Mouse (Mus musculus): ENCODE measurements around the gene Hunk. TPM values are rescaled to one million over a fixed set of nuclear protein-coding genes. Genes with fewer than 3 reads are reported as not detected.

Hunk gene
- total RNA-seq (2015) (not detected in 2 replicates), total RNA-seq (2017) (0.04 TPM in 1 of 2 replicates, not detected in the other)

- no peak for ATAC-seq (ENCODE audit: poor library complexity, severe bottlenecking)
Observed at GRCm38 (mm10) chr16:90385688-90386513, at the start of gene Hunk. TSS of gene Hunk (plus strand) at chr16:90386013.

DNA sequence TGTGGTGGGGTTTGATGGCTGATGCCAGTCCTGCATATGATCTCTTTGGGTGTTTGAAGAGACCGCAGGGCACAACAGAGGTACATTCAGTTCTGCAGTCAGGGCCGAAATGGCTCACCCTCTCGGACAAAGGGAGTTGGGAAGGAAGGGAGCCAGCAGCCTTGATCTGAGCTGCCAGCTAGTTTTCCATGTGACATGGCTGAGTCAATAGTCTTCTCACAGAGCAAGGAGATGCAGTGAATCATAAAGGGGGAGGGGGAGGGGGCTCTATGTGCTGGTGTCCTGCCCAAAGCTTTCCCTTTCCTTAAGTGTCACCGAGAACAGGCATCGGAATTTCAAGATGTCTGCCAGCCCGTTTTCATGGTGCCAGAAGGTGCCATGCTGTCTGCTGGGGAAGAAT lies 46.8 kb upstream of the Hunk start:
- ATAC-seq (ENCODE audit: poor library complexity, severe bottlenecking), result no peak

- no peak for ATAC-seq (ENCODE audit: poor library complexity, severe bottlenecking)
Observed at GRCm38 (mm10) chr16:90341086-90341485, 44.7 kb upstream of the Hunk start.

- peak; percentile 82 for ATAC-seq (ENCODE audit: poor library complexity, severe bottlenecking)
Observed at GRCm38 (mm10) chr16:90349700-90350548, 35.9 kb upstream of the Hunk start.

- no peak for ATAC-seq (ENCODE audit: poor library complexity, severe bottlenecking)
Observed at GRCm38 (mm10) chr16:90351726-90352125, 34.1 kb upstream of the Hunk start.

DNA sequence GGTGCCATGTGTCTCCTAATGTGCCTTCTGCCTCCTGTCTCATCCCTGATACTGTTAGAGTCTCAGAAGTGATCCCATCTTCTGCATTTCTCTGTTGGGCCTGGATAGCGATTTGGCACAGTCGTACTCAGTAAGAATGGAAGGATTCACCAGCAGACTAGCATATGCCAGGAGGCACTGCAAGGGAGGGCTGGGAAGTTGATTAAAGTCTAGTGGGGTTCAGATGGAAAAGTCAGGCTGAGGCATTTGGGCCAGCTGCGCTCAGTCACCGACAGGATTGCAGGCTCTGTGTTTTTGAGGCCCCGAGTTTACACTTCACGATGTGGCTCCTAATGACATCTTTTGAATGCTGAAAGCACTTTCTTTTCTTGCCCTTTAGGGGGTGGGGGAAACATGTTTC lies 33.1 kb upstream of the Hunk start:
- no peak for ATAC-seq (ENCODE audit: poor library complexity, severe bottlenecking)

- ATAC-seq (ENCODE audit: poor library complexity, severe bottlenecking), result no peak
Observed at GRCm38 (mm10) chr16:90353156-90353555, 32.7 kb upstream of the Hunk start.

- no peak for ATAC-seq (ENCODE audit: poor library complexity, severe bottlenecking)
Observed at GRCm38 (mm10) chr16:90359329-90359728, 26.5 kb upstream of the Hunk start.

DNA sequence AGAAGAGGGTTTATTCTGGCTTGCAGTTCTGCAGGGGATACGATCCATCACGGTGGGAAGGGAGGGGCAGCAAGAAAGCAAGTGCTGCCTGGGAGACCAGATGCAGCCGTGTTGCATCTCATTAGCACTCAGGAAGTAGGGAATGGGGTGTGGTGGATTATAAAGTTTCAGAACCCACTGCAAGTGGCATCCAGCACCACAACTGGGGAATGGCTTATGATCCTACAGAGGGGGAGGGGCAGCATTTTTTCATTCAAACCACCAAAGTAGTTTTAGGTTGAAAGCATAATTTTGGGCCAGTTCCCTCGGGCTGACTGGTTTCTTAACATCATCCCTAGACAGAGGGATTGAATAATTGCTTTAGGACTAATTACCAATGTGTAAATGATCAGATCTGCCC lies 26.1 kb upstream of the Hunk start:
- ATAC-seq (ENCODE audit: poor library complexity, severe bottlenecking), result no peak

- no peak for ATAC-seq (ENCODE audit: poor library complexity, severe bottlenecking)
Observed at GRCm38 (mm10) chr16:90360327-90360726, 25.5 kb upstream of the Hunk start.

DNA sequence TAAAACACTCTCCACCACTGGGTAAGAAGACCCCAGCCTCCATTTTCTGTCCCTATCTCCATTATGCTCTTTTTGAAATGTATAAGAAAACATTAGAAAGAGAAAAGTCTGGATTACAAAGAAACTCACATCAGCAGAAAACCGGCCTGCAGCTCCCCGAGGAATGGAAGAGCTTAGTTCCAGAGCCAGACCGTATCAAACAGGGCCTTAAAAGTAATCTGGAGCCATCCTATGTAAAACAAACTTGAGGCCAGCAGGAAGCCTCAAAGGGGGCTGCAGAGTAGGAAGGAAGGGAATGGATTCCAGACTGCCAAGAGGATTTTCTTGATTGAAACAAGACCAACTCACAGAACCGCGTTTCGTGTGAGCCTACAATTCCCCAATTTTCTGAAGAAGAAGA lies 22.9 kb upstream of the Hunk start:
- no peak for ATAC-seq (ENCODE audit: poor library complexity, severe bottlenecking)

- peak; percentile 86 for ATAC-seq (ENCODE audit: poor library complexity, severe bottlenecking)
Observed at GRCm38 (mm10) chr16:90379897-90380296, 5.9 kb upstream of the Hunk start.

DNA sequence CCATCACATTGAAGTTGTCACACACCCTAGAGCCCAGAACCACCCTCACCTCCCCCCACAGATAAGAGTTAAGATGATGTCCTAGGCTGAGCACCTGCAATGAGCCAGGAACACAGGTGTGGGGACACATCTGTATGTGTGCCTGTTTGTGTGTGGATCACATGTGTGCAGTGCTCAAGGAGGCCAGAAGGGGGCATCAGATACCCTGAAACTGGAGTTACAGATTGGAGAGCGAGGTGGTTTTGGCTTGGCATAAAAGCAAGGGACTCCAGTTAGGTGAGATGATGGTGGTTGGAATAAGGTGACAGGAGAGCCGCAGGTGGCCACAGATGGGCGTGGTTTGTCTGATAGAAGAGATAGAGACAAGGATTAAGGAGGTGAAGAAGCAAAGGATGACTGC lies 4.2 kb upstream of the Hunk start:
- no peak for ATAC-seq (ENCODE audit: poor library complexity, severe bottlenecking)

DNA sequence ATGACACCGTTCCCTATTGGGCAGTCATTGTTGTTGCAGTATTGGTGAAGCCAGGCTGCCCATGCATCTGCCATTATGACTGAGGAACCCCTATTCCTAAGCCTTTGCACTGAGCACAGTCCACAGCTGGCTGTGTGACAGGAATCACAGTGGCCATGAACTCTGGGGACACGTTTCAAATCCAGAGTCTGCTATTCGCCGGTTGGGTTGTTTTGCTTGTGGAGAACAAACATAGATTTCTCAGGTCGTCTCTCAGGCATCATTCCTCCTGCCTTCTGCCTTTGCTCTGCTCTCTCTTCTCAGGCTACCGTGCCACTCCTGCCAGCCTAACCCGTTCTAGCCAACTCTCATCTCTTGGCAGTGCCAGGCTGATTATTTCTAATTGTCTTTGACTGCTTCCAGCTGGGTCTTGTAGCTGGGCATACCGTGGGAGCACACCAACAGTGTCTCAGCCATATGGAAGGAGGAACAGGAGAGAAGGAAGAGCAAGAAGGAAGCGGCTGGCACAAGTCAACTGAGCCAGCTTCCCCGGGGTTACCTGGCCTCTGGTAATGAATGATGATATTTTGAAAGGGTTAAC lies 3.0 kb upstream of the Hunk start:
- no peak for ATAC-seq (ENCODE audit: poor library complexity, severe bottlenecking)

GRCm38 (mm10) chr16:90384058-90384457 lies 1.8 kb upstream of the Hunk start:
- no peak for ATAC-seq (ENCODE audit: poor library complexity, severe bottlenecking)

- ATAC-seq (ENCODE audit: poor library complexity, severe bottlenecking), result no peak
Observed at GRCm38 (mm10) chr16:90384846-90385245, 967 bp upstream of the Hunk start.

GRCm38 (mm10) chr16:90385326-90385687 lies 506 bp upstream of the Hunk start:
- ATAC-seq (ENCODE audit: poor library complexity, severe bottlenecking), result no peak

DNA sequence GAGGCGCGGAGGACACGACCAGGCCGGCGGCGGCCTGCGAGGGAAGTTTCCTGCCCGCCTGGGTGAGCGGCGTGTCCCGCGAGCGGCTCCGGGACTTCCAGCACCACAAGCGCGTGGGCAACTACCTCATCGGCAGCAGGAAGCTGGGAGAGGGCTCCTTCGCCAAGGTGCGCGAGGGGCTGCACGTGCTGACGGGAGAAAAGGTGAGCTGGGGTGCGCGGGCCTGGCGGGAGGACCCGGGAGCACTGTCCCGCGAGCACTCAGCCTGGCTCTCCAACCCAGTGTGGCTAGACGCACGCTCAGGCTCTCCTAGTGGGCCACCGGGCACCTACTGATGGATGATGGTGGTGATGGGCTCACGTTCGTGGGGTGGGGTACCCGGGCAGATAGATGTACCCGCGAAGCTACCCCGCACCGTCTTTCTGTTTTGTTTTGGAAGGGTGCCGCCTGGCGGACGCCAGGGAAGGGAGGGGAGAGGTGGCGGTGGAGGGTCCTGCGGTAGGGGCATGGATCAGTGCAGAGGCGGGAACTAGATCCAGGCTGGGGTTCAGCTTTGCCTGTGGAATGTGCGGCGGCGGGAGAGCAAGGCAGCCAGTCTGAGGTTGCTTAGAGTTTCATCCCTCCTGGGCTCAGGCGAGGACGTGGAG lies 824 bp downstream of the Hunk start:
- ATAC-seq (ENCODE audit: poor library complexity, severe bottlenecking), result no peak

DNA sequence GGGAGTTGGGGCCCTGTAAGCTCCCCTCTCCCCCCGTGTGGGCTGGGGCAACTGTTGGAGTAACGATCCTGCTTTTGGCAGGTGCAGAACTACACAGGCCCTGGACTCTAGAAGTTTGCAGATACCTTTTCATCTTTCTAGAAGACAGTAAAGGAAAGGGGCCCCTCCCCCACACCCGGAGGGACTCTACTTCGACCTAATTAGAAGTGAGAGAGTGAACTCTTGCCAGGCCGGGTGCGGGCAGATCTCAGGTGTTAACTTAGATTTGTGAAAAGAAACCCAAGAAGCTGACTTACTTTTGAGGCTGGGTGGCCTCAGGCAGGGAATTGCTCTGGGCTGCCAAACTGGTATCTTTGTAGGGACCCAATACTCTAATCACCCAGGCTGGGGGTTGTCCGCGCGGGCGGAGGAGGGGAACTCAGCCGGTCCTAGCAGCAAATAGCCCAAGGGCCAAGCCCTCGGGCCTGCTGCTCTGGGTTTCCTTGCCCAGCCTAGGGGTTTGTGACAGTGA lies 1.4 kb downstream of the Hunk start:
- ATAC-seq (ENCODE audit: poor library complexity, severe bottlenecking), result no peak

GRCm38 (mm10) chr16:90387961-90388360 lies 2.1 kb downstream of the Hunk start:
- ATAC-seq (ENCODE audit: poor library complexity, severe bottlenecking), result no peak
